Mouse (Mus musculus) kidney, embryonic 15.5 days (tissue): ENCODE data around the gene Unc5cl. TPM values are rescaled to one million over a fixed set of nuclear protein-coding genes. Genes with fewer than 3 reads are reported as not detected.

Experiments
- ATAC-seq: fragments of 200-750 bp; cut with Nextera tagmentation; replicated peaks from 2 replicates; pipeline ENCODE4 v1.8.0; 2017; ENCODE audit warnings: moderate TSS enrichment; ENCODE audit not compliant: low FRiP score
- H3K27ac ChIP-seq: fragments of 300-500 bp; sonication (generic); 2 replicates; pipeline ENCODE4 v1.5.1; 2015; ENCODE audit warnings: mild to moderate bottlenecking, inconsistent platforms
- H3K27me3 ChIP-seq: fragments of 300-500 bp; sonication (generic); 2 replicates; pipeline ENCODE4 v1.6.1; 2015; ENCODE audit warnings: inconsistent platforms
- H3K36me3 ChIP-seq: fragments of 300-500 bp; sonication (generic); 2 replicates; pipeline ENCODE4 v1.6.1; 2015; ENCODE audit warnings: inconsistent platforms
- H3K4me1 ChIP-seq: fragments of 300-500 bp; sonication (generic); 2 replicates; pipeline ENCODE4 v1.6.1; 2015; ENCODE audit warnings: inconsistent platforms
- H3K4me2 ChIP-seq: fragments of 300-500 bp; sonication (generic); 2 replicates; pipeline ENCODE4 v1.6.1; 2015; ENCODE audit warnings: moderate library complexity, mild to moderate bottlenecking, inconsistent platforms
- H3K4me3 ChIP-seq: fragments of 300-500 bp; sonication (generic); replicated peaks from 2 replicates; pipeline ENCODE4 v1.5.1; 2015; ENCODE audit warnings: mild to moderate bottlenecking, inconsistent platforms
- H3K9ac ChIP-seq: fragments of 300-500 bp; sonication (generic); 2 replicates; pipeline ENCODE4 v1.6.1; 2015; ENCODE audit warnings: mild to moderate bottlenecking, inconsistent platforms
- H3K9me3 ChIP-seq: fragments of 300-500 bp; sonication (generic); replicated peaks from 2 replicates; pipeline ENCODE4 v1.6.1; 2016; ENCODE audit warnings: inconsistent platforms
- WGBS: fragments of 180-500 bp; shearing (Covaris S2); methylation state at CpG from one replicate; pipeline ENCODE4 v1.1.7; 2015; ENCODE audit warnings: mixed read lengths; 5-methylcytosine and 5-hydroxymethylcytosine counted together
- polyA plus RNA-seq: library from polyadenylated mRNA; unstranded; fragments of >200 nt; fragmentation: Nextera tagmentation; extraction: Ambion mirVana; gene quantifications from 2 replicates; pipeline ENCODE4 v1.2.1, GENCODE M21; 2015

Unc5cl gene
- polyA plus RNA-seq, 1 experiment from 2014 or later: 5.7 TPM

- no peak for ATAC-seq
- H3K9me3 ChIP-seq: no peaks in the 10 kb centered on the region
- H3K4me1 ChIP-seq: peaks cover 47% of the 10 kb centered on the region
- WGBS: 58% methylated on average over 6 of the region's 6 CpGs
- no peak overlapping the region for H3K9ac ChIP-seq
- no peaks in the 10 kb centered on the region for H3K27me3 ChIP-seq
- H3K27ac ChIP-seq: no peak overlapping the region
- H3K4me2 ChIP-seq: no peak overlapping the region
- H3K4me3 ChIP-seq: no peak overlapping the region
- H3K36me3 ChIP-seq: no peaks in the 10 kb centered on the region
Observed at GRCm38 (mm10) chr17:48433689-48434330, 20.9 kb upstream of the Unc5cl start.

- no peak overlapping the region for H3K4me2 ChIP-seq
- no peaks in the 10 kb centered on the region for H3K36me3 ChIP-seq
- ATAC-seq: no peak
- H3K4me3 ChIP-seq: no peak overlapping the region
- no peaks in the 10 kb centered on the region for H3K9me3 ChIP-seq
- H3K4me1 ChIP-seq: peaks cover 45% of the 10 kb centered on the region
- no peak overlapping the region for H3K27ac ChIP-seq
- no peaks in the 10 kb centered on the region for H3K27me3 ChIP-seq
- no peak overlapping the region for H3K9ac ChIP-seq
- 81% methylated on average over 5 of the region's 5 CpGs for WGBS
Observed at GRCm38 (mm10) chr17:48434479-48434878, 20.2 kb upstream of the Unc5cl start.

- ATAC-seq: peak; percentile 30
- H3K9ac ChIP-seq: no peak overlapping the region
- peak overlapping the region; percentile 94 for H3K27ac ChIP-seq
- 12% methylated on average over 1 of the region's 1 CpGs for WGBS
- H3K4me1 ChIP-seq: peaks cover 29% of the 10 kb centered on the region
- H3K9me3 ChIP-seq: no peaks in the 10 kb centered on the region
- H3K4me2 ChIP-seq: no peak overlapping the region
- H3K4me3 ChIP-seq: no peak overlapping the region
- no peaks in the 10 kb centered on the region for H3K36me3 ChIP-seq
- H3K27me3 ChIP-seq: no peaks in the 10 kb centered on the region
Observed at GRCm38 (mm10) chr17:48436487-48436886, 18.2 kb upstream of the Unc5cl start.

GRCm38 (mm10) chr17:48437421-48437911 is 17.2 kb upstream of the Unc5cl start:
- H3K9me3 ChIP-seq: no peaks in the 10 kb centered on the region
- H3K4me1 ChIP-seq: peaks cover 25% of the 10 kb centered on the region
- WGBS: 8% methylated on average over 7 of the region's 7 CpGs
- H3K4me2 ChIP-seq: no peak overlapping the region
- ATAC-seq: peak; percentile 88
- no peak overlapping the region for H3K9ac ChIP-seq
- no peaks in the 10 kb centered on the region for H3K27me3 ChIP-seq
- peak overlapping the region; percentile 94 for H3K27ac ChIP-seq
- no peak overlapping the region for H3K4me3 ChIP-seq
- H3K36me3 ChIP-seq: no peaks in the 10 kb centered on the region

- Histone ChIP-seq H3K27me3 (no peaks in the 10 kb centered on the region), H3K27ac (peak overlapping the region; percentile 46; the same call in 1 of the 2 replicates), H3K36me3 (no peaks in the 10 kb centered on the region), H3K4me1 (peaks cover 17% of the 10 kb centered on the region), H3K9ac (no peak overlapping the region), H3K4me2 (no peak overlapping the region), H3K4me3 (no peak overlapping the region), H3K9me3 (no peaks in the 10 kb centered on the region)
- 48% methylated on average over 7 of the region's 7 CpGs for WGBS
- peak; percentile 53; the same call in 1 of the 2 replicates for ATAC-seq
Observed at GRCm38 (mm10) chr17:48442745-48443457, 11.8 kb upstream of the Unc5cl start.

- Histone ChIP-seq H3K4me2 (no peak overlapping the region), H3K4me3 (no peak overlapping the region), H3K27me3 (no peaks in the 10 kb centered on the region), H3K4me1 (peaks cover 14% of the 10 kb centered on the region), H3K9ac (no peak overlapping the region), H3K9me3 (no peaks in the 10 kb centered on the region), H3K36me3 (no peaks in the 10 kb centered on the region), H3K27ac (peak overlapping the region; percentile 46)
- ATAC-seq: peak; percentile 28; the same call in 1 of the 2 replicates
- 53% methylated on average over 16 of the region's 16 CpGs for WGBS
Observed at GRCm38 (mm10) chr17:48443542-48444145, 11.1 kb upstream of the Unc5cl start.

GRCm38 (mm10) chr17:48447675-48448074 is 7.0 kb upstream of the Unc5cl start:
- ATAC-seq: no peak
- Histone ChIP-seq H3K9ac (no peak overlapping the region), H3K27me3 (no peaks in the 10 kb centered on the region), H3K27ac (no peak overlapping the region), H3K4me3 (no peak overlapping the region), H3K9me3 (no peaks in the 10 kb centered on the region), H3K4me1 (peaks cover 23% of the 10 kb centered on the region), H3K36me3 (no peaks in the 10 kb centered on the region), H3K4me2 (no peak overlapping the region)
- 78% methylated on average over 8 of the region's 8 CpGs for WGBS

- peaks cover 15% of the 10 kb centered on the region for H3K4me1 ChIP-seq
- peak; percentile 53; the same call in 1 of the 2 replicates for ATAC-seq
- no peaks in the 10 kb centered on the region for H3K27me3 ChIP-seq
- no peaks in the 10 kb centered on the region for H3K36me3 ChIP-seq
- H3K27ac ChIP-seq: no peak overlapping the region
- 80% methylated on average over 13 of the region's 13 CpGs for WGBS
- no peak overlapping the region for H3K4me2 ChIP-seq
- no peaks in the 10 kb centered on the region for H3K9me3 ChIP-seq
- H3K4me3 ChIP-seq: no peak overlapping the region
- H3K9ac ChIP-seq: no peak overlapping the region
Observed at GRCm38 (mm10) chr17:48450666-48451352, 3.9 kb upstream of the Unc5cl start.

GRCm38 (mm10) chr17:48451353-48451675 is 3.4 kb upstream of the Unc5cl start, which contains the start of gene Tspo2:
Gene Tspo2, minus strand, starts transcription at chr17:48451522.
- Histone ChIP-seq H3K27me3 (no peaks in the 10 kb centered on the region), H3K4me2 (no peak within 1 kb of the TSS), H3K9ac (no peak within 1 kb of the TSS), H3K4me3 (no peak within 1 kb of the TSS), H3K4me1 (peaks cover 18% of the 10 kb centered on the region), H3K36me3 (no peaks in the 10 kb centered on the region), H3K27ac (0 out of 2 replicates have a peak within 1 kb of the TSS, but pooled peaks have one; percentile 39), H3K9me3 (no peaks in the 10 kb centered on the region)
- ATAC-seq: peak; percentile 50; the same call in 1 of the 2 replicates
- WGBS: 44% methylated on average over 7 of the region's 7 CpGs

GRCm38 (mm10) chr17:48451753-48452444 is 2.8 kb upstream of the Unc5cl start:
- no peaks in the 10 kb centered on the region for H3K27me3 ChIP-seq
- no peak overlapping the region for H3K4me3 ChIP-seq
- no peaks in the 10 kb centered on the region for H3K9me3 ChIP-seq
- H3K36me3 ChIP-seq: no peaks in the 10 kb centered on the region
- peaks cover 18% of the 10 kb centered on the region for H3K4me1 ChIP-seq
- H3K4me2 ChIP-seq: no peak overlapping the region
- 0 out of 2 replicates have a peak overlapping the region, but pooled peaks have one; percentile 39 for H3K27ac ChIP-seq
- 67% methylated on average over 9 of the region's 9 CpGs for WGBS
- no peak for ATAC-seq
- H3K9ac ChIP-seq: no peak overlapping the region

- H3K4me3 ChIP-seq: no peak overlapping the region
- ATAC-seq: no peak
- H3K9ac ChIP-seq: no peak overlapping the region
- H3K9me3 ChIP-seq: no peaks in the 10 kb centered on the region
- no peak overlapping the region for H3K27ac ChIP-seq
- no peak overlapping the region for H3K4me2 ChIP-seq
- 78% methylated on average over 7 of the region's 7 CpGs for WGBS
- H3K4me1 ChIP-seq: peaks cover 23% of the 10 kb centered on the region
- H3K27me3 ChIP-seq: no peaks in the 10 kb centered on the region
- H3K36me3 ChIP-seq: no peaks in the 10 kb centered on the region
Observed at GRCm38 (mm10) chr17:48453489-48453888, 1.2 kb upstream of the Unc5cl start.
